Mouse (Mus musculus) heart, embryonic 14.5 days (tissue): ENCODE data around the gene Pigm. TPM values are rescaled to one million over a fixed set of nuclear protein-coding genes. Genes with fewer than 3 reads are reported as not detected.
A peak's percentile ranks its signal among the peaks of the same experiment; 100 is the strongest.

Source experiments
- ATAC-seq: fragments of 200-750 bp; cut with Nextera tagmentation; 2 replicates; pipeline ENCODE4 v1.8.0; 2017; ENCODE audit warnings: low read depth, moderate TSS enrichment; ENCODE audit not compliant: insufficient number of reproducible peaks, insufficient read depth, low FRiP score
- H3K27ac ChIP-seq, 2 experiments: fragments of 200-500 bp in 1 of 2; fragments of 300-500 bp in 1 of 2; sonication (generic) in 1 of 2; replicated peaks in 1 of 2; 2 replicates each; pipeline ENCODE4 v1.5.1; 2012 to 2014; ENCODE audit warnings: low read depth in 2 of 2, low read length in 2 of 2, control low read depth in 1 of 2, mild to moderate bottlenecking in 1 of 2, mixed read lengths in 1 of 2; ENCODE audit not compliant: control insufficient read depth in 1 of 2, insufficient read depth in 1 of 2
- H3K27me3 ChIP-seq: fragments of 300-500 bp; sonication (generic); 2 replicates; pipeline ENCODE4 v1.6.1; 2014; ENCODE audit warnings: mild to moderate bottlenecking, low read length, control low read depth; ENCODE audit not compliant: control insufficient read depth, insufficient read depth
- H3K36me3 ChIP-seq: fragments of 300-500 bp; sonication (generic); 2 replicates; pipeline ENCODE4 v1.6.1; 2014; ENCODE audit warnings: mild to moderate bottlenecking, control low read depth, low read length, mixed read lengths; ENCODE audit not compliant: control insufficient read depth, insufficient read depth
- H3K4me1 ChIP-seq, 2 experiments: fragments of 200-500 bp in 1 of 2; fragments of 300-500 bp in 1 of 2; sonication (generic) in 1 of 2; 2 replicates each; pipeline ENCODE4 v1.6.1; 2012 to 2014; ENCODE audit warnings: low read length in 2 of 2, control low read depth in 1 of 2, mixed read lengths in 1 of 2; ENCODE audit not compliant: control insufficient read depth in 2 of 2, insufficient read depth in 2 of 2
- H3K4me2 ChIP-seq: fragments of 300-500 bp; sonication (generic); 2 replicates; pipeline ENCODE4 v1.6.1; 2014; ENCODE audit warnings: mild to moderate bottlenecking, low read length
- H3K4me3 ChIP-seq, 2 experiments: fragments of 200-500 bp in 1 of 2; fragments of 300-500 bp in 1 of 2; sonication (generic) in 1 of 2; 2 replicates each; pipeline ENCODE4 v1.5.1; 2012 to 2014; ENCODE audit warnings: low read length in 2 of 2, mild to moderate bottlenecking in 2 of 2, control low read depth in 1 of 2, low read depth in 1 of 2, moderate library complexity in 1 of 2; ENCODE audit not compliant: control insufficient read depth in 1 of 2, insufficient read depth in 1 of 2
- H3K9ac ChIP-seq: fragments of 300-500 bp; sonication (generic); 2 replicates; pipeline ENCODE4 v1.6.1; 2014; ENCODE audit warnings: mild to moderate bottlenecking, low read length
- H3K9me3 ChIP-seq: fragments of 300-500 bp; sonication (generic); 2 replicates; pipeline ENCODE4 v1.6.1; 2016; ENCODE audit warnings: low read length, control low read depth; ENCODE audit not compliant: control insufficient read depth
- WGBS: fragments of 180-500 bp; shearing (Covaris S2); extraction: QIAGEN DNeasy Blood & Tissue Kit; methylation state at CpG from one replicate; pipeline ENCODE4 v1.1.7; 2014; 5-methylcytosine and 5-hydroxymethylcytosine counted together
- polyA plus RNA-seq: library from polyadenylated mRNA; unstranded; fragments of >200 nt; fragmentation: Nextera tagmentation; extraction: Ambion mirVana; gene quantifications from 2 replicates; pipeline ENCODE4 v1.2.1, GENCODE M21; 2014

The Pigm gene
- polyA plus RNA-seq, 1 experiment from 2014 or later, result 6.3 TPM

DNA sequence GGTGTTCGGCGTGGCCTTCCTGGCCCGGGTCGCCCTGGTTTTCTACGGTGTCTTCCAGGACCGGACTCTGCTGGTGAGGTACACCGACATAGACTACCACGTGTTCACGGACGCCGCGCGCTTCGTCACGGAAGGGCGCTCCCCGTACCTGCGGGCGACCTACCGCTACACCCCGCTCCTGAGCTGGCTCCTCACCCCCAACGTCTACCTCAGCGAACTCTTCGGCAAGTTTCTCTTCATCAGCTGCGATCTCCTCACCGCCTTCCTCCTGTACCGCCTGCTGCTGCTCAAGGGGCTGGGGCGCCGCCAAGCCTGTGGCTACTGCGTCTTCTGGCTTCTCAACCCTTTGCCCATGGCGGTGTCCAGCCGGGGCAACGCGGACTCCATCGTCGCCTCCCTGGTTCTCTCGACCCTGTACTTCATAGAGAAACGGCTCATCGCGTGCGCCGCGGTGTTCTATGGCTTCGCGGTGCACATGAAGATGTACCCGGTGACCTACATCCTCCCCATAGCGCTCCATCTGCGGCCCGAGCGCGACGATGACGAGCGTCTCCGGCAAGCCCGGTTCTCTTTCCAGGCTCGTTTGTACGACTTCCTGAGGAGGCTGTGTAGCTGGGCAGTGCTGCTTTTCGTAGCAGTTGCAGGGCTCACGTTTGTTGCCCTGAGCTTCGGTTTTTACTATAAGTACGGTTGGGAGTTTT is 562 bp downstream of the Pigm start:
- Histone ChIP-seq H3K36me3 (peaks cover 21% of the 10 kb centered on the region), H3K4me2 (peak overlapping the region; percentile 97), H3K4me1 (peaks cover 5 to 16% of the 10 kb centered on the region in 2 experiments), H3K4me3 (peak overlapping the region; percentile 73 to 96), H3K9me3 (no peaks in the 10 kb centered on the region), H3K9ac (peak overlapping the region; percentile 92), H3K27ac (peak overlapping the region in 1 of 2 experiments; percentile 68; a peak in 2 of 4 replicates), H3K27me3 (no peaks in the 10 kb centered on the region)
- ATAC-seq, result no peak; the same call in 1 of the 2 replicates
- 2% methylated on average over 62 of the region's 62 CpGs for WGBS

DNA sequence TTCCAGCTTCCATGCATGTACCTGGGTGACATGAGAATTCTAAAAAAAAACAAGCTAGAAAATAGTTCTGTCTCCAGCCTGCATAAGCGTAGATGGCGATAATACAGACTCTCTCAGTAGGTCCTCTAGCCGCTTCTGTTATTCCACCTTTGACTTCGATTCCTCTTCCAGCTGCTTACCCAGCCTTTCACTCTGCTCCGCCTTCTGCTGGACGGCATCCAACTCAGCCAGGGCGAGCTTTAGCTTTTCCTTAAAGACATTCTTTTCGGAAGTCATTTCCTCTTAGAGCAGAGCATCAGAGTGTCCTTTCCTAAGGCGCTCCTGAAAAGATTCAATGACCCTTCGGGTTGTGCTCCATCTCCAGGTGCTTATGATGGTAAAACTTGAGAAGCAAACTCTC is 3.7 kb downstream of the Pigm start:
- H3K4me2 ChIP-seq, result no peak overlapping the region
- no peak overlapping the region for H3K27ac ChIP-seq
- ATAC-seq, result no peak
- peaks cover 5 to 16% of the 10 kb centered on the region in 2 experiments for H3K4me1 ChIP-seq
- peaks cover 25% of the 10 kb centered on the region for H3K36me3 ChIP-seq
- H3K9ac ChIP-seq, result no peak overlapping the region
- no peaks in the 10 kb centered on the region for H3K9me3 ChIP-seq
- no peaks in the 10 kb centered on the region for H3K27me3 ChIP-seq
- WGBS, result 71% methylated on average over 10 of the region's 10 CpGs
- no peak overlapping the region for H3K4me3 ChIP-seq

DNA sequence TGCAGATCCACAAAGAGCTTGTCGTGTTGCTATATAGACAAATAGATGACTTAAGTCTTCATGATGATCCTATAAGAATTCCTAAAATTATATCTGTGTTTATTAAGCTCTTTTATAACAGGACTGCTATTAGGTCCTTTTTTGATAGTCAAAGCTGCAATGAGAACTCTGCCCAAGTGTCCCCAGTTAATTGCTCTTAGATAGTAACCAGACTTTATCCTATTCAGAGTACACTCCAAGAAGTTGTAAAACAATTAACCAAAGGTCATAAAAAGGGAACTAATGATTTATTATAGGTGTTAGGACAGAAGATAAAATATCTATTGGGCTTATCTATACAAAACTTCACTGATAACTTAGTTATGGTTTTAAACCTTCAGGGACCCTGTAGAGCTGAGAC is 5.7 kb downstream of the Pigm start:
- Histone ChIP-seq H3K9ac (no peak overlapping the region), H3K9me3 (no peaks in the 10 kb centered on the region), H3K4me1 (peaks cover 4 to 14% of the 10 kb centered on the region in 2 experiments), H3K36me3 (peaks cover 25% of the 10 kb centered on the region), H3K27ac (no peak overlapping the region), H3K4me2 (no peak overlapping the region), H3K27me3 (no peaks in the 10 kb centered on the region), H3K4me3 (no peak overlapping the region)
- no peak for ATAC-seq
- WGBS, result 98% methylated on average over 1 of the region's 1 CpGs

DNA sequence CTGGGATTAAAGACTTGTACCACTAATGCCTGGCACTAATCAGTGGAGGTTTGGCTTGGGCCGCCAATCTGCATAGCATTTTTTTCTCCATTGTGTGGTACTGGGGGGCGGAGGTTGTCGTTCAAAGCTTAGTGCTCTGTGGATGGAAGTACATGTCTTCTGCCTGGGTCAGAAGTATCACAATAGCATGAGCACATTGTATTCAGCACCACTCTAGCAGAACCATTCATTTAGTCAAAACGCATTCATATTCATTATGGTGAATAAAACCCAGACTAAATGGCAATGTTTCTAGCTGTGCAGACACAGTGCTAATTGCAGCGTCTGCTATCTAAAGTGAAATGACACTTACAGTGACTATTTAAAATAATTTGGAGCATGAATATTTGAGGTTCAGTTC is 10.9 kb downstream of the Pigm start:
- H3K36me3 ChIP-seq, result 0 out of 2 replicates have a peak, but pooled peaks cover 4% of the 10 kb centered on the region
- no peak for ATAC-seq
- no peak overlapping the region for H3K4me2 ChIP-seq
- WGBS, result 77% methylated on average over 5 of the region's 5 CpGs
- peaks cover 0 to 6% of the 10 kb centered on the region in 2 experiments; a peak in 2 of 4 replicates for H3K4me1 ChIP-seq
- H3K9me3 ChIP-seq, result no peaks in the 10 kb centered on the region
- no peak overlapping the region for H3K4me3 ChIP-seq
- 0 out of 2 replicates have a peak, but pooled peaks cover 4% of the 10 kb centered on the region for H3K27me3 ChIP-seq
- H3K9ac ChIP-seq, result no peak overlapping the region
- no peak overlapping the region for H3K27ac ChIP-seq

DNA sequence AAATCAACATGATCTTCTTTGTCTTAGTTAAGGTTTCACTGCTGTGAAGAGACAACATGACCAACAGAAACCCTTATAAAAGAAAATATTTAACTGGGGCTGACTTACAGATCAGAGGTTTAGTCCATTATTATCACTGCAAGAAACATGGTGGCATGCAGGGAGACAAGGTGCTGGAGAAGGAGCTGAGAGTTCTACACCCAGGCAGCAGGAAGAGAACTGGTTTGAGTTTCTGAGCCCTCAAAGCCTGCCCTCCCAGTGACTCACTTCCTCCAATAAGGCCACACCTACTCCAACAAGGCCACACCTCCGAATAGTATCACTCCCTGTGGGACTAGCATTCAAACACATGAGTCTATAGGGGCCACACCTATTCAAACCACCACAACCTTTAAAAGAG is 14.4 kb downstream of the Pigm start:
- Histone ChIP-seq H3K4me1 (peaks cover 0 to 8% of the 10 kb centered on the region in 2 experiments; a peak in 2 of 4 replicates), H3K9me3 (no peaks in the 10 kb centered on the region), H3K9ac (no peak overlapping the region), H3K36me3 (no peaks in the 10 kb centered on the region), H3K4me2 (no peak overlapping the region), H3K27ac (no peak overlapping the region), H3K27me3 (0 out of 2 replicates have a peak, but pooled peaks cover 4% of the 10 kb centered on the region), H3K4me3 (no peak overlapping the region)
- ATAC-seq, result no peak
- 47% methylated on average over 1 of the region's 1 CpGs for WGBS

DNA sequence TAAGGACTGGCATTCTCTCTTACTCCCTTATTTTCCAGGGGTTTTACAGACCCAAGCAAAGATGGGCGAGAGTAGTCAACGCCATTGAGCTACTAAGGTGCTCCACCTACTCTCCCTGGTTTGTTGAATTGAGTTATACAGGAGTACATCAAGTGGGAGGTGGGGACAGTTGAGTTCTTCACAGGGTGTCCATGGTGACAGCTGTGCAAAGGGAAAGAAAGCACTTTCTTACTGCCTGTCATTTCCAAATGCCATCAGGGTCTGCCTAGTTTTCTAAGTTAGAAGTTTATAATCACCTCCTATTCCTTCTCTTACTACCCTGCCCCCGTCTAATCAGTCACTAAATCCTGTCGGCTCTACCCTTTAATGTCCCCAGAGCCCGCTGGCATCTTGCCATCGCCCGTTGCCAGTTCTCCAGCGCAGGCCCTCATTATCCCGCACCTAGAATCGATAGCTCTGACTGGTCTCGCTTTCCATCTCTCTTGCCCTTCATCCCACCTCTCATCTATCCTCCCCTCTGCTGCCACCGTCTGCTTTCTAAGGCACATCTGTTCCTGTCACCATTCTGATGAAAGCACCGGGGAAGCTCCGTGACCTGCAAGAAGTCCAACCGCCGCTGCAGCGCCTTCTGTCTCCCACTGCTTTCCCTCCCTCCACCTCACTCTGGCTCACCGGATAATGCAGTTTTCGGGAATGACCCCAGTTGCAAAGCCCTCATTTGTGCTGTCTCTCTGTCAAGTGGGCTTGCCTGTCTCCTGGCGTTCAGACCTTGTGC is 15.6 kb downstream of the Pigm start:
- Histone ChIP-seq H3K9ac (peak overlapping the region; percentile 61; the same call in 1 of the 2 replicates), H3K27me3 (0 out of 2 replicates have a peak, but pooled peaks cover 4% of the 10 kb centered on the region), H3K9me3 (no peaks in the 10 kb centered on the region), H3K4me1 (peaks cover 0 to 8% of the 10 kb centered on the region in 2 experiments; a peak in 2 of 4 replicates), H3K4me3 (peak overlapping the region; percentile 7 to 17), H3K36me3 (no peaks in the 10 kb centered on the region), H3K4me2 (peak overlapping the region; percentile 61), H3K27ac (no peak overlapping the region)
- ATAC-seq, result no peak
- WGBS, result 15% methylated on average over 20 of the region's 20 CpGs

DNA sequence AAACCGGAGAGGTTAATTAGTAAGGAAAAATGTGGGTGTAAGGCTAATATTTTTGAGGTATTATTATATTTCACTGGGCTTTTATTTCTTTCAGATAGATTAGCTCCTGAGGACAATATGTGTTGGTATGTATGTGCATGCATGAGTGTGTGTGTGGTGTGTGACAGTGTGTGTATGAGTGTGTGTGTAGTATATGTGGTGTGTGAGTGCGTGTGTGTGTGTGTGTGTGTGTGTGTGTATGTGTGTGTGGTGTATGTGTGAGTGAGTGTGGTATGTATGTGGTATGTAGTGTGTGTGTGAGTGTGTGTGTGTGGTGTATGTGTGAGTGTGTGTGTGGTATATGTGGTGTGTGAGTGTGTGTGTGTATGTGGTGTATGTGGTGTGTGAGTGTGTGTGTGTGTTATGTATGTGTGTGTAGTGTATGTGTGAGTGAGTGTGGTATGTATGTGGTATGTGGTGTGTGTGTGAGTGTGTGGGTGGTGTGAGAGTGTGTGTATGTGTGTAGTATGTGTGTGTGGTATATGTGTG is 16.4 kb downstream of the Pigm start:
- no peak overlapping the region for H3K9ac ChIP-seq
- no peak overlapping the region for H3K4me3 ChIP-seq
- no peaks in the 10 kb centered on the region for H3K36me3 ChIP-seq
- no peak for ATAC-seq
- peaks cover 0 to 8% of the 10 kb centered on the region in 2 experiments; a peak in 2 of 4 replicates for H3K4me1 ChIP-seq
- H3K27ac ChIP-seq, result no peak overlapping the region
- 88% methylated on average over 2 of the region's 2 CpGs for WGBS
- H3K9me3 ChIP-seq, result no peaks in the 10 kb centered on the region
- 0 out of 2 replicates have a peak, but pooled peaks cover 4% of the 10 kb centered on the region for H3K27me3 ChIP-seq
- H3K4me2 ChIP-seq, result no peak overlapping the region; the same call in 1 of the 2 replicates
